Mouse (Mus musculus) heart, postnatal 0 days (tissue): Measurements from ENCODE around the gene Sppl3. TPM values are rescaled to one million over a fixed set of nuclear protein-coding genes. Genes with fewer than 3 reads are reported as not detected.

Source experiments
- ATAC-seq: fragments of 200-750 bp; cut with Nextera tagmentation; 2 replicates; pipeline ENCODE4 v1.8.0; 2017; ENCODE audit warnings: low read depth, moderate number of reproducible peaks, moderate library complexity; ENCODE audit not compliant: insufficient read depth
- DNase-seq: peaks from one replicate; pipeline ENCODE4 v3.0.0-alpha.2; 2016; ENCODE audit warnings: low spot score
- H3K27ac ChIP-seq: fragments of 300-500 bp; sonication (generic); 2 replicates; pipeline ENCODE4 v1.5.1; 2014; ENCODE audit warnings: low read depth, mild to moderate bottlenecking
- H3K27me3 ChIP-seq: fragments of 300-500 bp; sonication (generic); 2 replicates; pipeline ENCODE4 v1.6.1; 2014; ENCODE audit warnings: low read length, mixed read lengths; ENCODE audit not compliant: control insufficient read depth, insufficient read depth
- H3K36me3 ChIP-seq: fragments of 300-500 bp; sonication (generic); replicated peaks from 2 replicates; pipeline ENCODE4 v1.6.1; 2014; ENCODE audit warnings: low read length, mixed read lengths; ENCODE audit not compliant: control insufficient read depth, insufficient read depth
- H3K4me1 ChIP-seq: fragments of 300-500 bp; sonication (generic); 2 replicates; pipeline ENCODE4 v1.6.1; 2014; ENCODE audit warnings: antibody characterized with exemption; ENCODE audit not compliant: control insufficient read depth, insufficient read depth
- H3K4me2 ChIP-seq: fragments of 300-500 bp; sonication (generic); 2 replicates; pipeline ENCODE4 v1.6.1; 2014; ENCODE audit warnings: low read depth, mild to moderate bottlenecking, low read length, moderate library complexity
- H3K4me3 ChIP-seq: fragments of 300-500 bp; sonication (generic); 2 replicates; pipeline ENCODE4 v1.5.1; 2014; ENCODE audit warnings: low read depth, low read length
- H3K9ac ChIP-seq: fragments of 300-500 bp; sonication (generic); replicated peaks from 2 replicates; pipeline ENCODE4 v1.6.1; 2014; ENCODE audit warnings: low read depth, low read length, mixed read lengths
- H3K9me3 ChIP-seq: fragments of 300-500 bp; sonication (generic); replicated peaks from 2 replicates; pipeline ENCODE4 v1.6.1; 2016; ENCODE audit warnings: low read length; ENCODE audit not compliant: control insufficient read depth
- CTCF ChIP-seq: IDR thresholded peaks from 2 replicates; pipeline ENCODE4 v1.5.1; 2016; ENCODE audit warnings: antibody characterized with exemption, control low read depth, low read depth
- EP300 ChIP-seq: IDR thresholded peaks from 2 replicates; pipeline ENCODE4 v1.6.1; 2016; ENCODE audit warnings: antibody characterized with exemption, low read depth
- WGBS: fragments of 180-500 bp; shearing (Covaris S2); extraction: QIAGEN DNeasy Blood & Tissue Kit; methylation state at CpG from one replicate; pipeline ENCODE4 v1.1.7; 2014; 5-methylcytosine and 5-hydroxymethylcytosine counted together
- polyA plus RNA-seq: library from polyadenylated mRNA; unstranded; fragments of >200 nt; fragmentation: Nextera tagmentation; extraction: Ambion mirVana; gene quantifications from 2 replicates; pipeline ENCODE4 v1.2.1, GENCODE M21; 2015
- total RNA-seq: library from RNA; depleted of rRNA; stranded (reverse); fragments of >200 nt; gene quantifications from 2 replicates; pipeline ENCODE4 v1.2.3, GENCODE M21; 2014; ENCODE audit warnings: low replicate concordance

Gene Sppl3
- total and polyA plus RNA-seq, 2 experiments from 2014 or later, result 6.8 to 65.6 TPM

DNA sequence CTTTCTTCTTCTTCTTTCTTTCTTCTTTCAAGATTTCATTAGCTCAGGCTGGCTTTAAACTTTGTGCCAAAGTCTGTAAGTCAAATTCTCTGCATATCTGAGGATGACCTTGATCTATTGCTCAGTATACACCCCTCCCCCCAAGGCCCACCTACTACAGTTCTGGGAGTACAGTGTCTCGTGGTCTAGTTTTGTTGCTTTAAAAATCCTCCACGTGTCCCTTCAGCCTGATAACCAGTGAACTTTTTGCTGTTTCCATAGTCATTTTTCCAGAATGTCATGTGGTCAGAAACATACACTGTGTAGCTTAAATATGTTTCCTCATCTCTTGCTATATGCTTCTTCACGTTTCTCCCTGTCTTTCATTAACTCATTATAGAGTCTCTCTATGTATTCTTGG lies 976 bp upstream of the Sppl3 start:
- peaks cover 28% of the 10 kb centered on the region for H3K4me1 ChIP-seq
- DNase-seq (no peak), ATAC-seq (no peak)
- WGBS, result 54% methylated on average over 3 of the region's 3 CpGs
- no peak overlapping the region; the same call in 1 of the 2 replicates for H3K4me2 ChIP-seq
- H3K36me3 ChIP-seq, result no peaks in the 10 kb centered on the region
- no peaks in the 10 kb centered on the region for H3K9me3 ChIP-seq
- no peaks in the 10 kb centered on the region for H3K27me3 ChIP-seq
- TF ChIP-seq CTCF, result no peak
- no peak for TF ChIP-seq EP300
- no peak overlapping the region for H3K9ac ChIP-seq
- 0 out of 2 replicates have a peak overlapping the region, but pooled peaks have one; percentile 95 for H3K27ac ChIP-seq
- no peak overlapping the region for H3K4me3 ChIP-seq

DNA sequence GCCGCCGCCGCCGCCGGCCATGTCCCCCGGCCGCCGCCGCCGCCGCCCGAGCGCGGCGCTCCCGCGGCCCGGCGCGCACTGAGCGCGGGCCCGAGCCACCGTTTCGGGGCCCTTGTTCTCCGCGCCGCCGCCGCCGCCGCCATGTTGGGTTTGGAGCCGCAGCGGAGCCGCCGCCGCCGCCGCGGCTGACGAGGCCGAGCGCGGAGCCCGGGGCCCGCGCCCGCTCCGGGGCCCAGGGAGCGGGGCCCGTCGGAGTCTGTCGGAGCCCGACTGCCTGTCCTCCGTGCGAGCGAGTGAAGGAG lies 231 bp downstream of the Sppl3 start:
- peak overlapping the region; percentile 95 for H3K27ac ChIP-seq
- DNase-seq (no peak), ATAC-seq (peak; percentile 47; the same call in 1 of the 2 replicates)
- H3K4me2 ChIP-seq, result peak overlapping the region; percentile 81
- TF ChIP-seq EP300, result no peak
- no peak for TF ChIP-seq CTCF
- peak overlapping the region; percentile 99 for H3K4me3 ChIP-seq
- no peaks in the 10 kb centered on the region for H3K36me3 ChIP-seq
- no peaks in the 10 kb centered on the region for H3K27me3 ChIP-seq
- peaks cover 36% of the 10 kb centered on the region for H3K4me1 ChIP-seq
- H3K9ac ChIP-seq, result peak overlapping the region; percentile 100
- 1% methylated on average over 41 of the region's 57 CpGs for WGBS
- no peaks in the 10 kb centered on the region for H3K9me3 ChIP-seq

DNA sequence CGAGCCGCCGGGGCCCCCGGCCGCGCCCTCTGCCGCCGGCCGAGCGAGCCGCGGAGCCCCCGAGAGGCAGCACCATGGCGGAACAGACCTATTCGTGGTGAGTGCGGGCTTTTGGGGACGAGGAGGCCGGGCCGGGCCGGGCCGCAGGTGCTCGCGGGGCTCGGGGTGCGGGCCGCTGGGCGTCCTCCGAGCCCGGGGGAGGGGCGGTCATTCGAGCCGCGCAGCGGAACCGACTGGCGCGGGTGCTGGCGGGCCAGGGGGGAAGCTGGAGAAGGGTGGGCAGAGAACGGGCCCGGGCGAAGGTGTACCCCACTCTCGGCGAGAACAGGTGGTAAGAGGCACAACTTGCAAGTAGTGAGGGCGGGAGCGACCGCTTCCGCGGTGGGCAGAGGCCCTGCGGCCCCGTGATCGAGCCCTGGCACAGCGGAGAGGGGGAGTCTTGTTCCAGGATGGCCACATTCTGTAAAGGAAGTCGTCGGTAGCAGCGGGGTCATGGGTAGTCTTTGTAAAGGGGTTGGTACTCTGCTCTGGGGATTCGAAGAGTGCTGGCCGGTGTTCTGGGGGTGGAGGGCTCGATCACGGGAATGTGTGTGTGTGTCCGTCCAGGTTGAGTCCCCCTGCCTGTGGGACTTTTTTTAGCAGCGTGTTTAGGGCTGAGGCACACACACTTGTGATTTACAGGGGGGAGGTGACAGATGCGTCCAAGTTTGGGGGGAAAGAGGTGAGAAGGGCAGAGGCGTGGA lies 753 bp downstream of the Sppl3 start:
- H3K4me3 ChIP-seq, result peak overlapping the region; percentile 99
- H3K9ac ChIP-seq, result peak overlapping the region; percentile 100
- no peaks in the 10 kb centered on the region for H3K9me3 ChIP-seq
- H3K4me2 ChIP-seq, result peak overlapping the region; percentile 81
- peak overlapping the region; percentile 95 for H3K27ac ChIP-seq
- DNase-seq (peak; percentile 47), ATAC-seq (peak; percentile 32)
- H3K27me3 ChIP-seq, result no peaks in the 10 kb centered on the region
- under 1% methylated on average over 60 of the region's 63 CpGs for WGBS
- no peak for TF ChIP-seq EP300
- TF ChIP-seq CTCF, result no peak
- no peaks in the 10 kb centered on the region for H3K36me3 ChIP-seq
- H3K4me1 ChIP-seq, result peaks cover 36% of the 10 kb centered on the region

DNA sequence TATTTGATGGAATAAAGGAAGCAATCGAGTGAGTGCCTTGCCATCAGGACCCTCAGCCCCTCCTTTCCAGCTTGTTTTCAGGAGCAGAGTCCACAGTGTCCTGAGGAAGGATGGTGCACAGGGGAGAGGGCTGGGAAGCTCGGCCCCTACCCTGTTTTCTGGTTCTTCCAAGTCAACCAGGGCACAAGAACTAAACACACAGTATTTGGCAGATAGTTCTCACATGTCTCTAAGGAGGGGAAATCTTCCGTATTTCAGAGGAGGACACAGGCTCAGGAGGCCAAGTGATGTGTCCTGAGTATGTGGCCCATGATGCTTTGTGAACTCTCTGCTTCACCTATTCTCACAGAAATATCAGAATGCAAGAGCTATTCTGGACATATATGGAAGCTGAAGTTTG lies 2.5 kb downstream of the Sppl3 start:
- Histone ChIP-seq H3K27me3 (no peaks in the 10 kb centered on the region), H3K4me2 (no peak overlapping the region), H3K36me3 (no peaks in the 10 kb centered on the region), H3K9ac (no peak overlapping the region), H3K4me3 (no peak overlapping the region), H3K9me3 (no peaks in the 10 kb centered on the region), H3K4me1 (peaks cover 44% of the 10 kb centered on the region), H3K27ac (no peak overlapping the region)
- DNase-seq, result no peak
- no peak for ATAC-seq
- 63% methylated on average over 3 of the region's 3 CpGs for WGBS
- TF ChIP-seq EP300, result no peak
- TF ChIP-seq CTCF, result no peak

- Histone ChIP-seq H3K4me2 (no peak overlapping the region), H3K36me3 (no peaks in the 10 kb centered on the region), H3K4me1 (peaks cover 52% of the 10 kb centered on the region), H3K9me3 (no peaks in the 10 kb centered on the region), H3K27me3 (no peaks in the 10 kb centered on the region), H3K27ac (no peak overlapping the region), H3K9ac (no peak overlapping the region), H3K4me3 (no peak overlapping the region)
- DNase-seq (peak; percentile 42), ATAC-seq (no peak)
- 0% methylated on average over 1 of the region's 1 CpGs for WGBS
- TF ChIP-seq CTCF (no peak), EP300 (no peak)
These were observed 3.6 kb downstream of the Sppl3 start for GRCm38 (mm10) chr5:115014570-115014969.

DNA sequence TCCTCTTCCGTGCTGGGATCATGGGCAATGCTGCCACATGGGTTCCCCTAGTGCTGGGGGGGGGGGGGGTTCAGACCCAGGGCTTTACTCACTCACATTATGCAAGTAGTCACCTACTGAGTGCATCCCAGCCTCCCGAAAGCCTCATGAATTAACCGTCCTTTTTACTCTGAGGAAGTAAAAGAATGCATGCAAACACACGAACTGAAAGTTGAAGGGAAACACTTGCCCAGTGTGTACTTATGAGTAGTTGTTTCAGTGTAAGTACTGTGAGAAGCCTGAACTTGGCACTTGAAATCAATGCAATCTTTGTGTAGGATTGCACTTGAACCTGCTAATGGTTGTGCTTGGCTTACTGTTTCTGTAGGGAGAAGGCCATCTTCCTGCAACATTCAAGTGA lies 4.2 kb downstream of the Sppl3 start:
- H3K27me3 ChIP-seq, result no peaks in the 10 kb centered on the region
- ATAC-seq (no peak), DNase-seq (no peak)
- WGBS, result 37% methylated on average over 4 of the region's 4 CpGs
- H3K27ac ChIP-seq, result no peak overlapping the region
- H3K36me3 ChIP-seq, result no peaks in the 10 kb centered on the region
- H3K4me3 ChIP-seq, result no peak overlapping the region
- 0 out of 2 replicates have a peak overlapping the region, but pooled peaks have one; percentile 20 for H3K4me2 ChIP-seq
- TF ChIP-seq EP300, result no peak
- TF ChIP-seq CTCF, result no peak
- H3K9me3 ChIP-seq, result no peaks in the 10 kb centered on the region
- H3K4me1 ChIP-seq, result peaks cover 52% of the 10 kb centered on the region
- no peak overlapping the region for H3K9ac ChIP-seq
